Mouse (Mus musculus) midbrain, embryonic 12.5 days (tissue): ENCODE data around the gene Slc35b1. TPM values are rescaled to one million over a fixed set of nuclear protein-coding genes. Genes with fewer than 3 reads are reported as not detected.

Source experiments
- ATAC-seq: fragments of 200-750 bp; cut with Nextera tagmentation; 2 replicates; pipeline ENCODE4 v1.8.0; 2017; ENCODE audit warnings: low read depth, moderate TSS enrichment, moderate library complexity; ENCODE audit not compliant: low FRiP score
- H3K27ac ChIP-seq: fragments of 300-500 bp; sonication (generic); replicated peaks from 2 replicates; pipeline ENCODE4 v1.5.1; 2016; ENCODE audit warnings: mild to moderate bottlenecking
- H3K27me3 ChIP-seq: fragments of 300-500 bp; sonication (generic); 2 replicates; pipeline ENCODE4 v1.6.1; 2016; ENCODE audit warnings: mild to moderate bottlenecking
- H3K36me3 ChIP-seq: fragments of 300-500 bp; sonication (generic); 2 replicates; pipeline ENCODE4 v1.6.1; 2016
- H3K4me1 ChIP-seq: fragments of 300-500 bp; sonication (generic); 2 replicates; pipeline ENCODE4 v1.6.1; 2016
- H3K4me2 ChIP-seq: fragments of 300-500 bp; sonication (generic); replicated peaks from 2 replicates; pipeline ENCODE4 v1.6.1; 2016; ENCODE audit warnings: mild to moderate bottlenecking, moderate library complexity
- H3K4me3 ChIP-seq: fragments of 300-500 bp; sonication (generic); 2 replicates; pipeline ENCODE4 v1.5.1; 2016; ENCODE audit warnings: mild to moderate bottlenecking
- H3K9ac ChIP-seq: fragments of 300-500 bp; sonication (generic); replicated peaks from 2 replicates; pipeline ENCODE4 v1.6.1; 2016; ENCODE audit warnings: mild to moderate bottlenecking, moderate library complexity
- H3K9me3 ChIP-seq: fragments of 300-500 bp; sonication (generic); 2 replicates; pipeline ENCODE4 v1.6.1; 2016; ENCODE audit warnings: mild to moderate bottlenecking
- WGBS: fragments of 180-500 bp; shearing (Covaris S2); methylation state at CpG from one replicate; pipeline ENCODE4 v1.1.7; 2016; 5-methylcytosine and 5-hydroxymethylcytosine counted together
- polyA plus RNA-seq: library from polyadenylated mRNA; unstranded; fragments of >200 nt; fragmentation: Nextera tagmentation; extraction: Ambion mirVana; gene quantifications from 2 replicates; pipeline ENCODE4 v1.2.1, GENCODE M21; 2016

Slc35b1 gene
- 124 and 131 TPM in 2 replicates for polyA plus RNA-seq

GRCm38 (mm10) chr11:95384319-95384972, at the start of gene Slc35b1:
Gene Slc35b1 (plus strand): TSS chr11:95384692.
- ATAC-seq = peak; percentile 93
- Histone ChIP-seq H3K4me3 (peak within 1 kb of the TSS; percentile 94), H3K36me3 (peaks cover 41% of the 10 kb centered on the region), H3K4me1 (peaks cover 15% of the 10 kb centered on the region), H3K9ac (peak within 1 kb of the TSS; percentile 83), H3K27me3 (peaks cover 11% of the 10 kb centered on the region), H3K9me3 (no peaks in the 10 kb centered on the region), H3K27ac (peak within 1 kb of the TSS; percentile 88), H3K4me2 (peak within 1 kb of the TSS; percentile 60)
- under 1% methylated on average over 42 of the region's 42 CpGs for WGBS

DNA sequence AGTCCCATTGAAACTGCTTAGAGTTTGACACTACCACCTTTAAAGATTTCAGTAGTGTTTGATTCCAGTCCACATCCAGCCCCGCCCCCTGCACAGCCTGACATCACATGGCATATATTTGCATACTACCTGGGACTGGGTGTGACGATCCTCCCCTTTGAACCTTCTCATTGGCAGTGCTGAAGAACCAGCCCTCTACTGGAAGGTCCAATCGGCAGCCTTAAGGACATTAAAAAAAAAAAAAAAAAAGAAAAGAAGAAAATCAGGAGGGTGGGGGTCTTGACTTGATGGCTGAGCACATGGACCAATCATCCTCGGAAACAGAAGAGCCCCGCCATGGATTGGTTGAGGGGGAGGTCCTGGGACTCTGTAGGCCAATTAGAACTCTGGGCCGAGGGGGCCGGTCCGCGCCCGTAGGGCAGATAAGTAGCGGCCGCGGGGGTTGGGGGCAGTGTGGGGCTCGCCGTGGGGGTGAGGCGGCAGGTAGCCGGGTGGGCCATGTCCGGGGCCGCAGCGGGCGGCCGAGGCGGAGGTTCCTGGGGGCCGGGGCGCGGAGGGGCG, 47.8 kb upstream of the Slc35b1 start, which contains the start of gene Fam117a:
Gene Fam117a, plus strand, starts transcription at position 451 of the 561 bp plus-strand sequence.
- 1% methylated on average over 24 of the region's 27 CpGs for WGBS
- ATAC-seq = peak; percentile 97
- no peaks in the 10 kb centered on the region for H3K9me3 ChIP-seq
- peaks cover 15% of the 10 kb centered on the region for H3K27me3 ChIP-seq
- H3K36me3 ChIP-seq = no peaks in the 10 kb centered on the region
- no peak within 1 kb of the TSS; the same call in 1 of the 2 replicates for H3K27ac ChIP-seq
- peak within 1 kb of the TSS; percentile 76 for H3K9ac ChIP-seq
- peak within 1 kb of the TSS; percentile 69 for H3K4me2 ChIP-seq
- peaks cover 12% of the 10 kb centered on the region for H3K4me1 ChIP-seq
- H3K4me3 ChIP-seq = peak within 1 kb of the TSS; percentile 93

DNA sequence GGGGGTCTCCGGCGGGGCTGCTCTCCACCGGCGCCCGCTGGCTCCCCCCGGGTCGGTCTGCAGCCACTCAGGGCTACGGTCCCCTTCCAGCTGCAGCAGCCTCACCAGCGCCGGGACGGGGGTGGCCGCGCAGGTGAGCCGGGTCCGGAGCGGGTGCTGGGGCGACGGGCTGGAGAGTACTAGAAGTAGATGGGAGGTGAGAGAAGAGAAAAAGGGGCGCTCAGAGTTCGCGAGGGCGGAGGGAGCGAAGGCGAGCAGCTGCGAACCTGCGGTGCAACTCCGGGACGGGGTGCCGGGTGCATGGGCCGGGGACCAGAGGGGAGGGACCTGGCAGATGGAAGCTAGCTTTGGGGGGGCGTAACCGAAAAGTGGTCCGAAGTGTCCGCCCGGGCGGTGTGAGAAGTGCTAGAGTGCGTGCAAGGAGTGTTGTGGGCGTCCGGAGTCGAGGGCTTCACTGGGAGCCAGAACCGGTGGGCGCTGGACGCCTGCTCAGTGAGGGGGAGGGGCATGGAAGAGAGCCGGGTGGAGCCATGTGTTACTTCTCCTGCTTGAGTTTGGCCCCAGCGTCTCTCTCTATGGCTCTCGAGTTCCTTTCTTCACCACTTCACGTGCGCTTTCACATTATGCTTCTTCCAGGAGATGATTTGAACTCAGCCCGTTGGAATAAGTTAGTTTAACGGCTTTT, 47.2 kb upstream of the Slc35b1 start:
- peaks cover 12% of the 10 kb centered on the region for H3K4me1 ChIP-seq
- no peaks in the 10 kb centered on the region for H3K36me3 ChIP-seq
- peak overlapping the region; percentile 76 for H3K9ac ChIP-seq
- H3K27ac ChIP-seq = no peak overlapping the region; the same call in 1 of the 2 replicates
- no peaks in the 10 kb centered on the region for H3K9me3 ChIP-seq
- WGBS = under 1% methylated on average over 50 of the region's 50 CpGs
- peaks cover 15% of the 10 kb centered on the region; the same call in 1 of the 2 replicates for H3K27me3 ChIP-seq
- peak; percentile 80 for ATAC-seq
- peak overlapping the region; percentile 69 for H3K4me2 ChIP-seq
- peak overlapping the region; percentile 93 for H3K4me3 ChIP-seq

DNA sequence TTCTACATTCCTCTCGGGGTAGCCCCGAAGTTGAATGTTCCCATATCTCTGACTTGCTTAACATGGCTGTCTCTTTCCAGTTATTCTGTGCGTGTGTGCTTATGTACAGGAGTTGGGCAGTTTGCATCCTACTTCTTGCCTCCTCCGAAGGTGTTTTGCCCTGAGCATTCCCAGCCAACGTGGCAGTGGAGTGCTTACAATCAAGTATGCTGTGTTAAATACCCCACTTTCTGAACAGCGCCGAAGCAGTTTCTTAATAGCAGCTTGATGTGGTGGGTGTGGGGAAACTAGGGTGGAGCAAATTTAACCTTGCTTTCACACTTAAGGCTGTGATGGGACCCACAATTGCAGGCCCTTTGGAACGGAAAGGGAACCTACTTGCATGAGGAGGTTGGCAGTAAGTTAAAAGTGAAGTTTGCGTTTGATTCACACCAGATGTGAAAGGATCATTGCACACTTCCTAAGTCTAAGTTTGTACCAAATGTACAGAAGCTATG, 46.6 kb upstream of the Slc35b1 start:
- Histone ChIP-seq H3K4me1 (peaks cover 12% of the 10 kb centered on the region), H3K9me3 (no peaks in the 10 kb centered on the region), H3K36me3 (no peaks in the 10 kb centered on the region), H3K27me3 (peaks cover 15% of the 10 kb centered on the region; the same call in 1 of the 2 replicates), H3K9ac (peak overlapping the region; percentile 76; the same call in 1 of the 2 replicates), H3K4me2 (peak overlapping the region; percentile 69), H3K27ac (no peak overlapping the region), H3K4me3 (peak overlapping the region; percentile 93)
- WGBS = 27% methylated on average over 9 of the region's 9 CpGs
- ATAC-seq = no peak

- ATAC-seq = no peak
- no peaks in the 10 kb centered on the region for H3K9me3 ChIP-seq
- 0 out of 2 replicates have a peak overlapping the region, but pooled peaks have one; percentile 8 for H3K4me2 ChIP-seq
- peaks cover 12% of the 10 kb centered on the region for H3K4me1 ChIP-seq
- 24% methylated on average over 14 of the region's 14 CpGs for WGBS
- H3K36me3 ChIP-seq = no peaks in the 10 kb centered on the region
- H3K27me3 ChIP-seq = peaks cover 15% of the 10 kb centered on the region; the same call in 1 of the 2 replicates
- no peak overlapping the region for H3K27ac ChIP-seq
- no peak overlapping the region for H3K4me3 ChIP-seq
- H3K9ac ChIP-seq = no peak overlapping the region; the same call in 1 of the 2 replicates
Observed at GRCm38 (mm10) chr11:95339471-95340021, 44.9 kb upstream of the Slc35b1 start.

DNA sequence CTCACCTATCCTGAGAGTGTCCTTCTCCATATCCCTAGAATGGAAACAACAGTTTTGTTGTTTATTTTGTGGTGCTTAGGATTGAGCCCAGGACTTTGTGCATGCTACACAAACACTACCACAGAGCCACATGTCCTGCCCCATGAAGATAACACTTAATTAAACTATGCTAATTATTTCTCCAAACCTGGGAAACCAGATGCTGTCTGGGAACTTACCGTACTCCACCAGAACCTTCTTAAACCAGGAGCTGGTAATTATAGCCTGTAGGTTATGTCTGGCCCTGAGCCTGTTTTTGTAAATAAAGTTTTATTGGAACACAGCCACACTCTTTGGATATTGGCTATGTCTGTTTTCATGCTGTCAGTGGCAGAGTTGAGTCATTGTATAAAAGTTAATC, 44.2 kb upstream of the Slc35b1 start:
- Histone ChIP-seq H3K27ac (no peak overlapping the region), H3K9me3 (no peaks in the 10 kb centered on the region), H3K27me3 (peaks cover 15% of the 10 kb centered on the region; the same call in 1 of the 2 replicates), H3K36me3 (no peaks in the 10 kb centered on the region), H3K4me1 (peaks cover 12% of the 10 kb centered on the region), H3K4me3 (no peak overlapping the region), H3K9ac (no peak overlapping the region), H3K4me2 (no peak overlapping the region)
- WGBS = 82% methylated on average over 1 of the region's 1 CpGs
- ATAC-seq = no peak

DNA sequence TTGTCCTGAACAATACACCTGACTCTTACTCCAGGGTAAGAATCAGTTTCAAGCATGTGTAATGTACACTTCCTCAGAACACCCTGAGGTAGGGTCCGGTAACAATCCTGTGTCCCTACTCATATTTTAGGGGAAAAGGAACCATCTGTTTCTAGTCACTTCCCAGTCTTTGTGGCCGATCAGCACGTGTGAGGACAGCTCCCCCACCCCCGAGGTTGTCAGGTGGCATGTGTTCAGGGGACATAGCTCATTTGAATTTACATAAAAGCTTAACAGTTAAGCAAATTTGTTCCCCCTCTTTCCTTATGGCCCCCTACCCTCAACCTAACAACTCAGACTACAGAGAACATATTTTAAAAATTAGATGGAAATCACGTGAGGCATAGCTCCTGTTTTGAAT, 43.8 kb upstream of the Slc35b1 start:
- H3K27ac ChIP-seq = no peak overlapping the region
- H3K36me3 ChIP-seq = no peaks in the 10 kb centered on the region
- H3K4me3 ChIP-seq = no peak overlapping the region
- H3K4me2 ChIP-seq = no peak overlapping the region
- H3K9me3 ChIP-seq = no peaks in the 10 kb centered on the region
- peaks cover 15% of the 10 kb centered on the region; the same call in 1 of the 2 replicates for H3K27me3 ChIP-seq
- WGBS = 58% methylated on average over 5 of the region's 5 CpGs
- no peak for ATAC-seq
- peaks cover 12% of the 10 kb centered on the region for H3K4me1 ChIP-seq
- H3K9ac ChIP-seq = no peak overlapping the region

DNA sequence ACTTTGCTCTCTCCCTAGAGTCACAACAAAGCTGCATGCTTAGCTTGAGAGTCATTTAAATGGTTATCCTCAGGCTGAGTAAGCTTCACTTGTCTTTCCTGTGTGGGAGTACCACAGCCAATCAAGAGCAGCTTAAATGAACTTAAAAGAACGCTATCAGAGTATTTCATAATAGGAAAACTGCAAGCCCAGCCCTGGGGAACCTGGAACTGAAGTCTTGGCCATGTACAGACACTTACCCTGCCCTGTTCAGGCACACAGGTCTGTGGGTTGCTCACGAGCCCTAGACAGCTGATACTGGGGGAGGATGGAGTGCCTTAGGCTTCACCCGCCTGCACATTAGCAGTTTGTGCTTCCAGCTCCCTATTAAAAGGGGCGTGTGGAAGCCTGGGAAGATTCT, 41.3 kb upstream of the Slc35b1 start:
- Histone ChIP-seq H3K9me3 (no peaks in the 10 kb centered on the region), H3K4me3 (no peak overlapping the region), H3K4me1 (peaks cover 5% of the 10 kb centered on the region), H3K4me2 (no peak overlapping the region), H3K27ac (no peak overlapping the region), H3K9ac (no peak overlapping the region), H3K36me3 (no peaks in the 10 kb centered on the region), H3K27me3 (peaks cover 7% of the 10 kb centered on the region; the same call in 1 of the 2 replicates)
- 67% methylated on average over 4 of the region's 4 CpGs for WGBS
- no peak for ATAC-seq

DNA sequence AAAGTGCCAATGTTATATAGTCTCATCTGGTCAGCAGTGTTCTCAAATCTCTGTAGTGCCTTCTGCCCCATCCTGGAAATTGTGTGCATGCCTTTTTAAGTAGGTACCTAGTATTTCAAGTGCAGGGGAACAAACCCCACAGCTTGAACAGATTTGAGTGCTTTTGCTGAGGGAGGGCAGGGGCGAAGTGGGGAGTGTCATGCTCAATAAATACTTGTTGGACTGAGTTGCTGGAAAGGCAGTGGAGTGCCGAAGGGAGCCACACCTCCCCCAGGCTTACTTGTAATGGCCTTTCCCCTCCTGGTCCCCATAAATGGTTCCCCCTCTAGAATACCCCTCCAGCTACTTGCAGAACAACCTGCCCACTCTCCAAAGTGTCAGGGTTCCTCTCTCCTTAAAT, 40.3 kb upstream of the Slc35b1 start:
- no peak overlapping the region for H3K4me2 ChIP-seq
- H3K36me3 ChIP-seq = no peaks in the 10 kb centered on the region
- no peak for ATAC-seq
- no peak overlapping the region for H3K27ac ChIP-seq
- H3K4me1 ChIP-seq = peaks cover 5% of the 10 kb centered on the region
- no peak overlapping the region for H3K9ac ChIP-seq
- H3K9me3 ChIP-seq = no peaks in the 10 kb centered on the region
- no peak overlapping the region for H3K4me3 ChIP-seq
- no peaks in the 10 kb centered on the region for H3K27me3 ChIP-seq
- WGBS = 83% methylated on average over 2 of the region's 2 CpGs

- Histone ChIP-seq H3K4me1 (no peaks in the 10 kb centered on the region), H3K36me3 (no peaks in the 10 kb centered on the region), H3K4me3 (no peak overlapping the region), H3K9me3 (no peaks in the 10 kb centered on the region), H3K27me3 (no peaks in the 10 kb centered on the region), H3K4me2 (no peak overlapping the region), H3K27ac (no peak overlapping the region), H3K9ac (no peak overlapping the region)
- 78% methylated on average over 6 of the region's 6 CpGs for WGBS
- no peak for ATAC-seq
Observed at GRCm38 (mm10) chr11:95350289-95350688, 34.2 kb upstream of the Slc35b1 start.

- whole genome bisulfite sequencing = 92% methylated on average over 3 of the region's 3 CpGs
- no peaks in the 10 kb centered on the region for H3K27me3 ChIP-seq
- H3K9me3 ChIP-seq = no peaks in the 10 kb centered on the region
- H3K9ac ChIP-seq = no peak overlapping the region
- H3K36me3 ChIP-seq = no peaks in the 10 kb centered on the region
- no peak for ATAC-seq
- no peak overlapping the region for H3K4me3 ChIP-seq
- no peak overlapping the region for H3K4me2 ChIP-seq
- 0 out of 2 replicates have a peak, but pooled peaks cover 3% of the 10 kb centered on the region for H3K4me1 ChIP-seq
- H3K27ac ChIP-seq = no peak overlapping the region
Observed at GRCm38 (mm10) chr11:95350960-95351359, 33.5 kb upstream of the Slc35b1 start.
